Mouse (Mus musculus) lung, adult 2 months (tissue): ENCODE data around the gene Trim44.

ENCODE experiments used
- CTCF ChIP-seq: fragments of 200-500 bp; IDR thresholded peaks from 2 replicates; pipeline ENCODE4 v1.5.1; 2011; ENCODE audit warnings: mild to moderate bottlenecking, low read length, control low read depth; ENCODE audit not compliant: insufficient read depth
- POLR2A ChIP-seq: fragments of 200-500 bp; IDR thresholded peaks from 2 replicates; pipeline ENCODE4 v1.6.1; 2011; ENCODE audit warnings: low read depth, mild to moderate bottlenecking, control low read depth, low read length, borderline replicate concordance; ENCODE audit errors: extremely low read depth

DNA sequence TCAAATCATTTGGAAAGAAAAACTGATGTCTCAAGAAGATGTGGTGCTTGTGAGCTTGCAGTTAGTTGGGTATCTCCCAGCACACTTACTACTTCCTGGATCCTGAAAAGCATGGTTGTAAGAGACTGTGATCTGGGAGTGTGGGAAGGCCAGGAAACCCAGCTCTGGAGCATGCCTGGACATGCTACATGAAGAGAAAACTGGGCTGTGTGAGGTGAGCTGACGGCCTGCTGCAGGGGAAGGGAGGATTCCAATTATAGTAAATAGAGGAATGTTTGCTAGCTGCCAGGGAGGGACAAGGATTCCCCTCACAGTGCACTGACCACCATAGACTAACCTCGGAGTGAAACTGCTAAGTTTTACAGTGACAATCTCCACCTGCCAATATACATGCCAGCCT is 104.4 kb downstream of the Trim44 start:
- TF ChIP-seq CTCF (no peak), POLR2A (no peak)
